17 mouse cellular contexts compared by ENCODE assay signal in genomic region chr2:118321094-118321493, GRCm38 (mm10). TPM values are rescaled to one million over a fixed set of nuclear protein-coding genes. Genes with fewer than 3 reads are reported as not detected.
"Had no signal": no experiment of that assay in that cellular context is flagged by ENCODE, and none has a peak within 500 bp of the region (broad histone marks: within the 10 kb centered on the region; RNA-seq: fewer than 3 reads in every experiment).

No protein-coding gene starts in this region.

- ATAC-seq: midbrain, embryonic 13.5 days had no signal

- H3K36me3 ChIP-seq: midbrain, embryonic 10.5 days; midbrain, embryonic 13.5 days had no signal

- H3K27me3 ChIP-seq: midbrain, embryonic 13.5 days had no signal

- H3K9ac ChIP-seq: liver, embryonic 14.5 days; lung, embryonic 14.5 days; midbrain, embryonic 13.5 days had no signal

- DNase-seq: lung, adult 18-20 months; lung, embryonic 14.5 days; lung, postnatal 10 days; lung, postnatal 4 days; right cerebral cortex, adult 18-20 months; right cerebral cortex, postnatal 25 days; right cerebral cortex, postnatal 4 days; spleen, adult 18-20 months; thymus, adult 18-20 months; thymus, postnatal 14 days; thymus, postnatal 36 days had no signal

- H3K9me3 ChIP-seq: midbrain, embryonic 10.5 days; midbrain, embryonic 13.5 days had no signal

- H3K4me3 ChIP-seq: midbrain, embryonic 10.5 days; midbrain, embryonic 13.5 days; myocyte had no signal

- H3K27ac ChIP-seq: liver, embryonic 14.5 days; midbrain, embryonic 10.5 days had no signal

- H3K4me2 ChIP-seq: lung, embryonic 14.5 days; midbrain, embryonic 13.5 days had no signal

RNA-seq across cellular contexts. Expression of gene Gpr176, which starts 52.1 kb away (rescaled TPM):
- total RNA-seq: megakaryocyte, adult 5-6 weeks; megakaryocyte-erythroid progenitor cell, adult 5-6 weeks had no signal
